9 mouse cellular contexts compared by ENCODE assay signal in genomic region chr11:117627060-117627562, GRCm38 (mm10). TPM values are rescaled to one million over a fixed set of nuclear protein-coding genes. Genes with fewer than 3 reads are reported as not detected.
DNase-seq lines count a peak whose midpoint lies in the region; ATAC-seq and TF ChIP-seq lines count a peak whose summit lies in the region.
"Had no signal": no experiment of that assay in that cellular context is flagged by ENCODE, and none has a peak within 500 bp of the region (broad histone marks: within the 10 kb centered on the region; RNA-seq: fewer than 3 reads in every experiment).

No protein-coding gene starts in this region.

- DNase-seq in ES-E14 (ENCODE audit: low read depth, low spot score), result no peak
- DNase-seq in embryo, embryonic 9.5 days (ENCODE audit: extremely low spot score), result no peak
- DNase-seq in urinary bladder, adult 2 months (ENCODE audit: low spot score), result no peak
- no peak for DNase-seq in urinary bladder, postnatal 10 days (ENCODE audit: low spot score)
- no peak for DNase-seq in ovary, adult 18-20 months (ENCODE audit: low spot score)

- no peaks in the 10 kb centered on the region for H3K36me3 ChIP-seq in E14TG2a.4 (ENCODE audit: insufficient read depth, low read length)
- no peaks in the 10 kb centered on the region for H3K36me3 ChIP-seq in ES-E14 (ENCODE audit: control insufficient read depth, insufficient read depth, low read length, poor library complexity, severe bottlenecking)
- no peaks in the 10 kb centered on the region for H3K36me3 ChIP-seq in forebrain, embryonic 13.5 days (ENCODE audit: poor library complexity, severe bottlenecking)
- no peaks in the 10 kb centered on the region for H3K36me3 ChIP-seq in neural tube, embryonic 12.5 days
- H3K36me3 ChIP-seq: limb, embryonic 15.5 days had no signal

- in situ Hi-C loops in ES-E14 (cut with MboI; ENCODE audit: low sequenced_read_pairs in 2 of 2, unreplicated experiment in 2 of 2), result no loop called here

- ATAC-seq in forebrain, embryonic 13.5 days, result peak; percentile 28
- no peak for ATAC-seq in neural tube, embryonic 12.5 days (ENCODE audit: low FRiP score, low read depth)

- H3K9ac ChIP-seq in ES-E14 (ENCODE audit: insufficient read depth, low read depth, low read length, poor library complexity, severe bottlenecking), result no peak overlapping the region; the same call in 1 of the 2 replicates
- peak overlapping the region; percentile 18; the same call in 1 of the 2 replicates for H3K9ac ChIP-seq in forebrain, embryonic 13.5 days
- H3K9ac ChIP-seq in neural tube, embryonic 12.5 days, result no peak overlapping the region
- H3K9ac ChIP-seq: limb, embryonic 15.5 days had no signal

- H3K4me1 ChIP-seq in E14TG2a.4 (replicated peaks; ENCODE audit: low read depth, low read length), result peaks cover 63% of the 10 kb centered on the region
- H3K4me1 ChIP-seq in ES-E14 (ENCODE audit: control insufficient read depth in 2 of 2, insufficient read depth in 2 of 2, low read length in 2 of 2, poor library complexity in 1 of 2), result peaks cover 3 to 28% of the 10 kb centered on the region in 2 experiments; a peak in 2 of 4 replicates
- peaks cover 35% of the 10 kb centered on the region for H3K4me1 ChIP-seq in forebrain, embryonic 13.5 days
- H3K4me1 ChIP-seq in neural tube, embryonic 12.5 days, result peaks cover 25% of the 10 kb centered on the region

- WGBS in forebrain, embryonic 13.5 days, result 17% methylated on average over 5 of the region's 5 CpGs
- 15% methylated on average over 5 of the region's 5 CpGs for WGBS in neural tube, embryonic 12.5 days

- H3K9me3 ChIP-seq in E14TG2a.4 (ENCODE audit: low read length) (peaks cover 4% of the 10 kb centered on the region), ES-E14 (ENCODE audit: control insufficient read depth, insufficient read depth, low read depth, low read length) (no peaks in the 10 kb centered on the region)
- no peaks in the 10 kb centered on the region for H3K9me3 ChIP-seq in forebrain, embryonic 13.5 days (replicated peaks)
- no peaks in the 10 kb centered on the region for H3K9me3 ChIP-seq in neural tube, embryonic 12.5 days
- H3K9me3 ChIP-seq: limb, embryonic 15.5 days had no signal

- no peak for TF ChIP-seq CTCF in E14TG2a.4 (conservative IDR thresholded peaks at IDR 0.05; ENCODE audit: low read length)

- peak overlapping the region; percentile 55 for H3K27ac ChIP-seq in ES-E14 (ENCODE audit: insufficient read depth, low read depth, low read length, poor library complexity, severe bottlenecking)
- peak overlapping the region; percentile 97 for H3K27ac ChIP-seq in forebrain, embryonic 13.5 days
- H3K27ac ChIP-seq in neural tube, embryonic 12.5 days, result peak overlapping the region; percentile 75; the same call in 1 of the 2 replicates

- H3K4me3 ChIP-seq in E14TG2a.4 (replicated peaks; ENCODE audit: low read length), result peak overlapping the region; percentile 65
- H3K4me3 ChIP-seq in ES-E14 (ENCODE audit: insufficient read depth in 1 of 2, low read depth in 1 of 2, low read length in 2 of 2, poor library complexity in 1 of 2, severe bottlenecking in 1 of 2), result peak overlapping the region in 1 of 2 experiments; percentile 38; a peak in 1 of 4 replicates
- H3K4me3 ChIP-seq in forebrain, embryonic 13.5 days, result no peak overlapping the region
- H3K4me3 ChIP-seq in neural tube, embryonic 12.5 days, result no peak overlapping the region
- H3K4me3 ChIP-seq: limb, embryonic 15.5 days had no signal

- H3K4me2 ChIP-seq in forebrain, embryonic 13.5 days, result peak overlapping the region; percentile 49
- no peak overlapping the region for H3K4me2 ChIP-seq in neural tube, embryonic 12.5 days (replicated peaks)
- H3K4me2 ChIP-seq: limb, embryonic 15.5 days had no signal

- H3K27me3 ChIP-seq in E14TG2a.4 (ENCODE audit: insufficient read depth, low read length), result no peaks in the 10 kb centered on the region
- no peaks in the 10 kb centered on the region for H3K27me3 ChIP-seq in forebrain, embryonic 13.5 days
- no peaks in the 10 kb centered on the region for H3K27me3 ChIP-seq in neural tube, embryonic 12.5 days (replicated peaks)
- H3K27me3 ChIP-seq: limb, embryonic 15.5 days had no signal

TF ChIP-seq in ES-E14, 5 proteins besides CTCF, POLR2A, EP300 and RAD21:
- no peak for TF ChIP-seq CHD2 (IDR thresholded peaks at IDR 0.05; ENCODE audit: low read depth, low read length)
- TF ChIP-seq ZC3H11A (IDR thresholded peaks at IDR 0.05; ENCODE audit: borderline replicate concordance, low read depth, low read length), result no peak
- TF ChIP-seq ZNF384 (IDR thresholded peaks at IDR 0.05; ENCODE audit: low read depth, low read length), result no peak
- no peak for TF ChIP-seq MAFK (IDR thresholded peaks at IDR 0.05; ENCODE audit: insufficient read depth, low read depth, low read length)
- no peak for TF ChIP-seq HCFC1 (IDR thresholded peaks at IDR 0.05; ENCODE audit: borderline replicate concordance, insufficient read depth, low read length)

RNA-seq across cellular contexts. Expression of gene Tnrc6c, which starts 27.0 kb away (rescaled TPM):
- total RNA-seq in ES-E14 (2012; rRNA removed), result 21.5 and 32.4 TPM in 2 replicates
- polyA plus RNA-seq in forebrain, embryonic 13.5 days (2015; fragmentation: Nextera tagmentation; extraction: Ambion mirVana), result 23.7 and 24.7 TPM in 2 replicates
- polyA plus RNA-seq in neural tube, embryonic 12.5 days (2016; fragmentation: Nextera tagmentation; extraction: Ambion mirVana), result 25.0 and 26.6 TPM in 2 replicates
- 11.9 and 19.1 TPM in 2 replicates for polyA plus RNA-seq in urinary bladder, adult 2 months (2012; rRNA removed)
